Mouse (Mus musculus) kidney, adult 8-10 months (tissue): ENCODE results near the gene Col4a3bp.
A peak's percentile ranks its signal among the peaks of the same experiment; 100 is the strongest.

Source experiments
- DNase-seq, 2 experiments: peaks; one replicate each; pipeline ENCODE4 v3.0.0; 2022

Gene Col4a3bp

GRCm38 (mm10) chr13:96542081-96542889, at the start of gene Col4a3bp, which contains the start of gene Polk:
Gene Col4a3bp, plus strand, starts transcription at chr13:96542618.
Gene Polk, minus strand, starts transcription at chr13:96542579.
- peak; percentile 97 for DNase-seq

- DNase-seq = no peak
These were observed 45.8 kb upstream of the Col4a3bp start for GRCm38 (mm10) chr13:96496630-96497029.

- no peak for DNase-seq
These were observed 42.5 kb upstream of the Col4a3bp start for GRCm38 (mm10) chr13:96499891-96500290.

GRCm38 (mm10) chr13:96505661-96506060, 36.8 kb upstream of the Col4a3bp start:
- no peak for DNase-seq

- no peak for DNase-seq
These were observed 36.1 kb upstream of the Col4a3bp start for GRCm38 (mm10) chr13:96506313-96506712.

- DNase-seq = no peak
These were observed 34.9 kb upstream of the Col4a3bp start for GRCm38 (mm10) chr13:96507541-96507940.

- no peak for DNase-seq
These were observed 31.8 kb upstream of the Col4a3bp start for GRCm38 (mm10) chr13:96510635-96511034.

GRCm38 (mm10) chr13:96511262-96511661, 31.2 kb upstream of the Col4a3bp start:
- no peak for DNase-seq

- DNase-seq = no peak
These were observed 30.5 kb upstream of the Col4a3bp start for GRCm38 (mm10) chr13:96511893-96512292.

GRCm38 (mm10) chr13:96514154-96514942, 28.1 kb upstream of the Col4a3bp start:
- DNase-seq = no peak

GRCm38 (mm10) chr13:96516249-96516648, 26.2 kb upstream of the Col4a3bp start:
- no peak for DNase-seq

- DNase-seq = no peak
These were observed 25.1 kb upstream of the Col4a3bp start for GRCm38 (mm10) chr13:96517335-96517734.

- DNase-seq = no peak
These were observed 21.1 kb upstream of the Col4a3bp start for GRCm38 (mm10) chr13:96521294-96521693.

GRCm38 (mm10) chr13:96527022-96527421, 15.4 kb upstream of the Col4a3bp start:
- DNase-seq = no peak

GRCm38 (mm10) chr13:96527856-96528255, 14.6 kb upstream of the Col4a3bp start:
- no peak for DNase-seq

GRCm38 (mm10) chr13:96528776-96529175, 13.6 kb upstream of the Col4a3bp start:
- peak; percentile 34 to 37 for DNase-seq

GRCm38 (mm10) chr13:96529542-96529941, 12.9 kb upstream of the Col4a3bp start:
- no peak for DNase-seq

- DNase-seq = no peak
These were observed 12.4 kb upstream of the Col4a3bp start for GRCm38 (mm10) chr13:96530064-96530463.

- DNase-seq = peak in 1 of 2 experiments; percentile 18
These were observed 10.2 kb upstream of the Col4a3bp start for GRCm38 (mm10) chr13:96532176-96532575.

GRCm38 (mm10) chr13:96533742-96534141, 8.7 kb upstream of the Col4a3bp start:
- no peak for DNase-seq

GRCm38 (mm10) chr13:96536821-96537572, 5.4 kb upstream of the Col4a3bp start:
- no peak for DNase-seq

GRCm38 (mm10) chr13:96538103-96538502, 4.3 kb upstream of the Col4a3bp start:
- DNase-seq = no peak

GRCm38 (mm10) chr13:96541381-96541780, 1.0 kb upstream of the Col4a3bp start:
- DNase-seq = no peak
